Mouse (Mus musculus) E14TG2a.4 (cell line): ENCODE data around the gene Syn3.

Experiments used
- CTCF ChIP-seq: conservative IDR thresholded peaks from 2 replicates; pipeline ENCODE4 v1.5.1; 2014; ENCODE audit warnings: low read length
- NANOG ChIP-seq: IDR thresholded peaks from 2 replicates; pipeline ENCODE4 v1.6.1; 2014; ENCODE audit warnings: borderline replicate concordance, low read length, mixed read lengths
- POU5F1 ChIP-seq: IDR thresholded peaks from 2 replicates; pipeline ENCODE4 v1.6.1; 2014; ENCODE audit warnings: low read length, borderline replicate concordance

DNA sequence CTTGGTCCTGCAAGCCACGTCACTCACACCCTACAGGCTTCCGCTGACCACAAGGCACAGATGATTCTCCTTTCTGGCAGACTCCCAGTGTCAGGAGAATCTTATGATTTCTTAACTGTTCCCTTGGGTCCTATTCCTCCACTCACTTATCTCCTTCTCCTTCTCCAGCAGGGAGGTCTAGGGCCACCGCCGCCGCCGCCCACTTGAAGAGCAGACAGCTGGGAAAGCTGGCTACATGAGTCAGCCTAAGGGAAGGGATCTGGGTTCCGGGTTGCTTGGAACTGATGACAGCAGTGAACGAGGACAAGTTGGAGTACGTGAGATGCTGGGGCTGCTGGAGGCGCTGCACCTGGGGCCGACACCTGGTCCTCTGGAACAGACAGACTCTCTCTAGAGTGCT lies 372.2 kb downstream of the Syn3 start:
- no peak for TF ChIP-seq CTCF
- TF ChIP-seq NANOG: no peak
- TF ChIP-seq POU5F1: no peak
